Mouse (Mus musculus) cortical plate, adult 2 months (tissue): ENCODE measurements around the gene Ctss.

Experiments
- CTCF ChIP-seq: fragments of 200-500 bp; IDR thresholded peaks from 2 replicates; pipeline ENCODE4 v1.5.1; 2011; ENCODE audit warnings: mild to moderate bottlenecking, control low read depth, low read length; ENCODE audit not compliant: insufficient read depth; ENCODE audit errors: extremely low read depth
- POLR2A ChIP-seq: fragments of 200-500 bp; IDR thresholded peaks from 2 replicates; pipeline ENCODE4 v1.6.1; 2011; ENCODE audit warnings: mild to moderate bottlenecking, low read length, control low read depth; ENCODE audit not compliant: insufficient read depth; ENCODE audit errors: extremely low read depth

DNA sequence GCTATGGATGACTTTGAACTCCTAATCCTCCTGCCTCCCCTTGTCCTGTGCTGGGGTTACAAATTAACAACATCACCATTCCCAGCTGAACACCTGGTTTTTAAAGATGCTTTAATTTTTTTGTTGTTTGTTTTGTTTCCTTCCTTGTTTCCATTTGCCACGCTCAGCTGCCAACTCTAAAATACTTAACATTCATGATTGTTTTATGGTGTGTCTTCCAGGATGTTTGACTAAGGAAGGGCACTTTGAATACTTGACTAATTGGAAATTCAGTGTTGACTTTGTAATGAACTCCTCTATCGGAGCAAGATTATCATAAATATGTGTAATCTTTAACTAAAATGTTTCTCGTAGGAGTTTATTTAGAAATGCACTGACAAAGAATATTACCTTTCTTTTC is 74.7 kb downstream of the Ctss start:
- TF ChIP-seq POLR2A = no peak
- TF ChIP-seq CTCF = no peak
